Mouse (Mus musculus) MEL (cell line): ENCODE data around the gene Apol8.

Source experiments
- CTCF ChIP-seq, 3 experiments: IDR thresholded peaks in 2 of 3; conservative IDR thresholded peaks in 1 of 3; 2 replicates each; pipeline ENCODE4 v1.5.1; 2011 to 2012; ENCODE audit warnings: low read length in 3 of 3, low read depth in 2 of 3, mild to moderate bottlenecking in 2 of 3, improper control_type of control experiment in 1 of 3, inconsistent platforms in 1 of 3, mixed read lengths in 1 of 3, moderate library complexity in 1 of 3; ENCODE audit not compliant: control insufficient read depth in 1 of 3, insufficient read depth in 1 of 3, poor library complexity in 1 of 3, severe bottlenecking in 1 of 3
- E2F4 ChIP-seq: IDR thresholded peaks from 2 replicates; pipeline ENCODE4 v1.6.1; 2011; ENCODE audit warnings: low read depth, low read length, improper control_type of control experiment, borderline replicate concordance
- EP300 ChIP-seq, 2 experiments: IDR thresholded peaks; 2 replicates each; pipeline ENCODE4 v1.6.1; 2011; ENCODE audit warnings: improper control_type of control experiment in 2 of 2, low read length in 2 of 2, low read depth in 1 of 2, mild to moderate bottlenecking in 1 of 2
- KAT2A ChIP-seq: conservative IDR thresholded peaks from 2 replicates; pipeline ENCODE4 v1.6.1; 2012; ENCODE audit warnings: low read depth, low read length, improper control_type of control experiment, inconsistent platforms
- MYC ChIP-seq: IDR thresholded peaks from 2 replicates; pipeline ENCODE4 v1.6.1; 2011; ENCODE audit warnings: low read depth, mild to moderate bottlenecking, low read length, improper control_type of control experiment, moderate library complexity
- NELFE ChIP-seq: IDR thresholded peaks from 2 replicates; pipeline ENCODE4 v1.6.1; 2011; ENCODE audit warnings: low read depth, low read length, improper control_type of control experiment
- POLR2A ChIP-seq, 2 experiments: IDR thresholded peaks; 2 replicates each; pipeline ENCODE4 v1.6.1; 2011 to 2012; ENCODE audit warnings: low read length in 2 of 2, mild to moderate bottlenecking in 2 of 2, control low read depth in 1 of 2, improper control_type of control experiment in 1 of 2, low read depth in 1 of 2, moderate library complexity in 1 of 2; ENCODE audit not compliant: control insufficient read depth in 1 of 2, insufficient read depth in 1 of 2, poor library complexity in 1 of 2
- POLR2AphosphoS2 ChIP-seq: IDR thresholded peaks from 2 replicates; pipeline ENCODE4 v1.6.1; 2011; ENCODE audit warnings: low read length, improper control_type of control experiment
- RAD21 ChIP-seq: IDR thresholded peaks from 2 replicates; pipeline ENCODE4 v1.6.1; 2011; ENCODE audit warnings: mild to moderate bottlenecking, low read depth, low read length, improper control_type of control experiment
- TBP ChIP-seq: IDR thresholded peaks from 2 replicates; pipeline ENCODE4 v1.8.0; 2011; ENCODE audit warnings: low read depth, low read length, improper control_type of control experiment

DNA sequence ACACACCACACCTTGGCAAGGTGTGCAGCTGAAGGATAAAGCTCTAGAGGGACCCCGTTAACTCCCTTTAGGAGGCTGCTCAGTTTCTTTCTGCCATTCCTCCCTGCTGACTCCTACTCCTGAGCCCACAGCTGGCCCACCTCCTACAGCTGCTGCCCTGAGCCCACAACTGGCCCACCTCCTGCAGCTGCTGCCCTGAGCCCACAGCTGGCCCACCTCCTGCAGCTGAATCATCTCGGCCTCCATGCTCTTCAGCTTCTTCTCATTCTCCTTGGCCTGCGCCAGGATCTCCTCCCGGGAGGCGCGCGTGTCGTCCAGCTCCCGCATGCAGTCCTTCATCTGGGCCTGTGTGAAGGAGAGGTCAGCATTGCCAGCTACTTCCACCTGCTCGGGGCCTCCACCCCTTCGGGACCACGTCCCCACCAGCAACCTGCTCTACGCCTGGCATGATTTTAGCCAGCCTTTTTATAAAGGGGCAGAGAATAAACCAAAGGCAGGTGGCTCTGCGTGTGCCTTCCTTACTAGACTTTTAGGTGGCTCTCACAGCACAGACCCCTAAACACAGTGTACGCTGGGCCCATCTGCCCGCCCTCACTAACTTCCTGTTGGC, 8.8 kb upstream of the Apol8 start:
- TF ChIP-seq KAT2A, result no peak
- TF ChIP-seq E2F4, result no peak
- no peak for TF ChIP-seq POLR2A (IDR thresholded peaks at IDR 0.05; ENCODE audit: control insufficient read depth in 1 of 2, insufficient read depth in 1 of 2, low read depth in 1 of 2, low read length in 2 of 2, poor library complexity in 1 of 2)
- no peak for TF ChIP-seq CTCF (IDR thresholded peaks at IDR 0.05 in 2 of 3, conservative IDR thresholded peaks at IDR 0.05 in 1 of 3; ENCODE audit: control insufficient read depth in 1 of 3, insufficient read depth in 1 of 3, low read depth in 2 of 3, low read length in 3 of 3, poor library complexity in 1 of 3, severe bottlenecking in 1 of 3)
- no peak for TF ChIP-seq RAD21
- no peak for TF ChIP-seq POLR2AphosphoS2
- no peak for TF ChIP-seq TBP
- TF ChIP-seq NELFE, result no peak
- TF ChIP-seq MYC, result no peak
- TF ChIP-seq EP300 (IDR thresholded peaks at IDR 0.05; ENCODE audit: low read depth in 1 of 2, low read length in 2 of 2), result no peak
